Mouse (Mus musculus) cortical plate, adult 2 months (tissue): ENCODE measurements around the gene Rab11fip5. TPM values are rescaled to one million over a fixed set of nuclear protein-coding genes. Genes with fewer than 3 reads are reported as not detected.

ENCODE experiments used
- H3K27ac ChIP-seq: fragments of 200-500 bp; 2 replicates; pipeline ENCODE4 v1.5.1; 2012; ENCODE audit warnings: low read length, control low read depth, inconsistent platforms; ENCODE audit not compliant: insufficient read depth
- H3K4me1 ChIP-seq: fragments of 200-500 bp; 2 replicates; pipeline ENCODE4 v1.6.1; 2011; ENCODE audit warnings: low read length; ENCODE audit not compliant: control insufficient read depth, insufficient read depth
- H3K4me3 ChIP-seq: fragments of 200-500 bp; 2 replicates; pipeline ENCODE4 v1.5.1; 2011; ENCODE audit warnings: mild to moderate bottlenecking, low read length, control low read depth; ENCODE audit not compliant: insufficient read depth
- CTCF ChIP-seq: fragments of 200-500 bp; IDR thresholded peaks from 2 replicates; pipeline ENCODE4 v1.5.1; 2011; ENCODE audit warnings: mild to moderate bottlenecking, control low read depth, low read length; ENCODE audit not compliant: insufficient read depth; ENCODE audit errors: extremely low read depth
- POLR2A ChIP-seq: fragments of 200-500 bp; IDR thresholded peaks from 2 replicates; pipeline ENCODE4 v1.6.1; 2011; ENCODE audit warnings: mild to moderate bottlenecking, low read length, control low read depth; ENCODE audit not compliant: insufficient read depth; ENCODE audit errors: extremely low read depth
- polyA plus RNA-seq: library from polyadenylated mRNA; depleted of rRNA; stranded (reverse); fragments of >200 nt; gene quantifications from 2 replicates; pipeline ENCODE4 v1.2.3, GENCODE M21; 2012

Rab11fip5 gene
- polyA plus RNA-seq, 1 experiment, result 46.6 TPM

DNA sequence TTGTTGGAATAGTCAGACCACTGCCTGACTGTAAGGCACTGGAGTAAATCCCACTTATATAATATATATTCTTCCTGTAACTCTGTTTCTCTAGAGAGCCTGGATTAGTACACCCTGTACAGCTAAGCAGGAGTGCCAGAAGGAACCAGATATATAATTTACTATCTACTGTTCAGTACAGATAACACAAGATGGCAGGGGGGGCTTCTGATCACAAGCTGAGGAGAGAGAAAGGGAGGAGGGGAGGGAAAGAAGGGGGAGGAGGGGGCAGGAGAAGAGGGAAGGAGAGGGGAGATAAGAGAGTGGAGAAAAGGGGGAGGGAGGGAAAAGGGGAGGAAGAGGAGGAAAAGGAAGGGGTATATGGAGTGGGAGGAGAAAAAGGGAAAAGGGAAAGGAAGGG, 68.6 kb downstream of the Rab11fip5 start:
- 0 out of 2 replicates have a peak, but pooled peaks cover 1% of the 10 kb centered on the region for H3K4me1 ChIP-seq
- no peak overlapping the region for H3K27ac ChIP-seq
- TF ChIP-seq CTCF (no peak), POLR2A (no peak)

DNA sequence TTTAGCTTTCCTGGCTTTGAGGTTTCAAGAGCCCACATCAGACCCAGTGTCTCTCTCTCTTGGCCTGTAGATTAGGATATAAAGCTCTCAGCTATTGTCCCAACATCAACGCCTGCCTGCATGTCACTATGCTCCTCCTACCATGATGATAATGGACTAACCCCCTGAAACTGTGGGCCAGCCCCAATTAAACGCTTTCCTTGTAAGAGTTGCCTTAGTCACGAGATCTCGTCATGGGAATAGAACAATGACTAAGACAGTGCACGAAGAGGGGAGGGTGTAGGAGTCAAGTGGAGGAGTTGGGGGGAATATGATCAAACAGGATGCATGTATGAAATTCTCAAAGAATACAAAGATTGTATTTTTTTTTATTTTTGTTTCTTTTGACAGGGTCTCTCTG, 69.5 kb downstream of the Rab11fip5 start:
- TF ChIP-seq POLR2A, result no peak
- Histone ChIP-seq H3K4me3 (no peak overlapping the region), H3K27ac (no peak overlapping the region), H3K4me1 (0 out of 2 replicates have a peak, but pooled peaks cover 1% of the 10 kb centered on the region)

More for the DNA sequence above, 68.6 kb downstream of the Rab11fip5 start:
- H3K4me3 ChIP-seq, result no peak overlapping the region

DNA sequence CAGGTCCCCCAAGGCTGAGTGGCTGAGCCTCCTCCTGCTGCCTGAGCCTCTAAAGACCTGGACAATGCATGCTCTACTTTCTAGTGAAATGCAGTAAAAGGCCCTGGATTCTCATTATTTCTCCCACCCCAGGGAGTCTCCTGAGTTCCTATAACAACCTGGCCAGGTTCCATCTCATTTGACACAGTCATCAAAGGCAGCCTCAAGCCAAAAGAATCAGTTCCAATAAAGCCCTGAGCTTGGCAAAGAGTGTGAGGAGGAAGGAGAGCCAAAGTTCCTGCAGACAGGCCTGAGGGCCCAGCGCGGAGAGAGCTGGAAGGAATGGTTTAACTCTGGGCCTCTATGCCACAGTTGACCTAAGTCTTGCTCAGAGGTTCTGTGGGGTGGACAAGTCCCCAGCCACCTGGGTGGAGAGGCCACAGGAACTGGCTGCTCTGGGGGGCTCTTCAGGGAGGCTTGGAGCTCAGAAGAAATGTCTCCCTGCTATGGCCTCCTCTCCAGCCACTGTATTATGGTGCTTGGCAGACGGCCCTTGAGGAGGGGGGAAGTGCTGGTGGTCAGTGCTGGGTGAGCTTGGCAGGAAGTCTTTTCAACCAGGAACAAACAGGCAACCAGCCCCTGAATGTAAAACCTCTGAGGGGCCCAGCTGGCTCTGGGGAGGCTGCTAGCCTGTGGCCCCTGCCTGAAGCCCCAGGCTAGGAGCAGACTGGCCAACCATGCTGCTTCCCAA, 71.9 kb downstream of the Rab11fip5 start:
- H3K27ac ChIP-seq, result peak overlapping the region; percentile 65
- H3K4me1 ChIP-seq, result 0 out of 2 replicates have a peak, but pooled peaks cover 1% of the 10 kb centered on the region
- TF ChIP-seq POLR2A, result no peak
- TF ChIP-seq CTCF, result no peak
- no peak overlapping the region for H3K4me3 ChIP-seq

DNA sequence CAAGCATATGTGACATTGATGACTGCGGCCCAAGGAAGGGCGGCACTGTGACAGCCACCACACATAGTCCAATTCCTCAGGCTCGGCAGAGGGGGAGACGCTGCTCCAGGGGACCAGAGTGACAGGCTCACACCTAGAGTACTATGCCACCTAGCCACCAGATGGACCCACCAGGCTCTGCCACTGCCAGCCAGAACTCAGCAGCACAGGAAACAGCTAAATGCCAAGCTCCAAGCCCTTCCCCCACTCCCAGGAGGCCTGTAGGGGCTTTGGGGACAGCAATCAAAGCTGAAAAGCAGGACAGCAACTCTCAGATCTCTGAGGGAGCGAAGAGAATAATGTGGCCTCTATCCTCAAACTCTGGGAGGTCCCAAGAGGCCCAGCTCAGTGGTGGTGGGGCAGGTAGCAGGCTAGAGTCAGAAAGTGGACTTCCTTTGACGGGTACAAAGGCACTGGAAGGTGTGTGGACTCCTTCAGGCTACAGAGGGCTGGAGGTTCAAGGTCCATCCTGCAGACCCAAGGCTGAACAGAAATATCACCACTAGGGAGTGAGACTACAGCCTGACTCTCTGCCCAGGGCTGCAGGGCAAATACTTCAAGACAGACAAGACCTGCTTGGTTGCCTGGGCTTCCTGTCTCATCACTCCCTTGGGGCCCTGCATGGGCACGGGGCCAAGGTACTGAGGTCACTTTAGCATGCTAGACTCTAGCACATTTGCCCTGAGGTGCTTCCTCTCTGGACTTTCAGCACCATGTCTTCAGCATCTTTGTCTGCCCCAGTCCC, 78.9 kb downstream of the Rab11fip5 start:
- H3K4me3 ChIP-seq, result no peak overlapping the region
- TF ChIP-seq POLR2A, result no peak
- TF ChIP-seq CTCF, result no peak
- H3K27ac ChIP-seq, result peak overlapping the region; percentile 32; the same call in 1 of the 2 replicates
- H3K4me1 ChIP-seq, result peaks cover 4% of the 10 kb centered on the region

DNA sequence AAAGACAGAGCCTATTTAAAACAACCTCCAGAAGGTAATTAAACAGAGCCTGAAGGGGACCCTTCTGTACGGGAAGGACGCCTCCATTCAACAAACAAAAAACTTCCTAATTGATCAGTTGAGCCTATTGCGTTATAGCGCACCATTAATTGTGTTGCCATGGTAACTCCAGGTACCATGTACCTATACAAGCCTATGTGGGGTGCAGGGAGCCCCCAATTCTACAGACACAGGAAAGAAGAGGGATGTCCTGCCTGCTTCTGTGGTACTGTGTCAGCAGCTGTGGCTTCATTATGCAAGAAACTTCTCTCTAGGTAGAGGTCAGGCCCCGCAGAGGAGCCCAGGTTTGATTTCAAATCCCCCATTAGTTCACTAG, 80.4 kb downstream of the Rab11fip5 start:
- Histone ChIP-seq H3K4me3 (no peak overlapping the region), H3K4me1 (peaks cover 4% of the 10 kb centered on the region), H3K27ac (no peak overlapping the region)
- TF ChIP-seq POLR2A (no peak), CTCF (no peak)

DNA sequence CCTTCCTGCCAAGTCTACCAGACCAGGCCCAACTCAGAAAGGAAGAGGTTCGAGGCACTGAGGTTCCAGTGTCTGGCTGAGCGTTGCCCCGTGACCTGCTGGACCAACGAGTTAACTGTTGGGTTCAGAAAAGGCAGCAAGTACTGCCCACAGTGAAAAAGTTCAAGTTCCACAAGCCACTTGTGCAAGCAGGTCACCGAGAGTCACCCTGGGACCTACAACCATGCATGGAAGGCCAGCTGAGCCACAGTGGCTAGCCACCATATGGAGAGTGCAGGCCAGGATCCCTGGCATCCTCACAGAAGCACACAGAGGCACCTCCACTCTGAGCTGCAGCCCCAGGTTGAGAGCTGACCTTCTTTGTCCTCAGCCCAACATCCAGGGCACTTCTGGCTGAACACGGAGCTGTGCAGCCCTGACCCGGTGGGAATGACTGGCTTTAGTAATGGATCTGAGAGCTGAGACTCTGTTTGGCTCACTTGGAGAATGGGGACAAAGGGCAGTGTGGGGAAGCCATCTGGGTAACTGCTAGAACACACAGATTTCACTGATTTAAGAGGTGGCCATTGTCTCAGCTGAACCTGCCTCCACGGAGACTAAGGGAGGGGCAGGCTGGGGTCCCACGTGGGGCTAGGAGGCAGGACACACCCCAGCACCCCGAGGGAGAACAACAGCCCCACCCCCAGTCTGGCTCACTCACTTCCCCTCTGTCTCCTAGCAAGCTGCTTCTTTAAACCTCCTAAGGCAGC, 81.0 kb downstream of the Rab11fip5 start:
- H3K27ac ChIP-seq, result no peak overlapping the region
- H3K4me1 ChIP-seq, result peaks cover 4% of the 10 kb centered on the region
- H3K4me3 ChIP-seq, result no peak overlapping the region
- TF ChIP-seq CTCF (no peak), POLR2A (no peak)

DNA sequence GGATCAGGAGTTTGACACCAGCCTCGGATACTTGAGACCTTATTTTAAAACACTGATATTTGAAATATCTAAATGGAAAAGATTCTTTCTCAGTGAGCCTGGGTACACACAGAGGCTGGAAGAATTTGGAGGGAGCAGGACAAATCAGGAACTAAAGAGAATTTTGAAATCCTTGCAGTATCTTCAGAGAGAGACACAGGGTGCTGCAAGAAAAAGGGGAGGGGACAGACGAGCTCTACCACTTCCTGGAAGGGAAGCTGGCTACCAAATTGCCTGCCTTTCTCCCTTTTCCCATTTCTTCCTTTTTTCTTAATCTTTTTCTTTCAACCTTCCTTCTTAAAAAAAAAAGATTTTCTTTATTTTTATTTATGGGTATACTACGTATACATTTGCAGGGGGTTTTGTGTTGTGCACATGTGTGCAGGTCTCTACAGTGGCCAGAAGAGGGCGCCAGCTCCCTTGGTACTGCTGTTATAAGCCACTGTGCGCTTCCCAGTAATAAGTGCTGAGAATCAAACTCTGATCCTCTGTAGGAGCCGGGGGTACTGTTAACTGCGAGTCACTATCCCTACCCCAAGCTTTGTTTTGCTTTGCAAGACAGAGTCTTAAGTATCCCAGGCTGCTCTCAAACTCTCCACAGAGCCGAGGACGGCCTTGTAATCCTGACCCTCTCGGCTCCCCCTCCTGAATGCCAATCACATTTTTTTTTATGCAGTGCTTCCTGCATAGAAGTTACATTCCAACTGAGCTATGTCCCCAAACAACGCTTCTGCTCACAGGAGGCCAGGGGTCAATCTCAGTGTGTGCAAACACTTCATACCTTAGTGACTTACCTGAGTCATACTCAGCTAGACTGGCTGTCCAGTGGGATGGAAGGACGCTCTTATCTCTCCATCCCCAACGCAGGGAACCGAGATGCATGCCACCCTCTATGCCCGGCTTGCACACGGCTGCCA, 83.3 kb downstream of the Rab11fip5 start:
- Histone ChIP-seq H3K27ac (no peak overlapping the region), H3K4me1 (peaks cover 6% of the 10 kb centered on the region), H3K4me3 (no peak overlapping the region)
- TF ChIP-seq CTCF, result peak; percentile 22; the same call in 1 of the 2 replicates
- no peak for TF ChIP-seq POLR2A

DNA sequence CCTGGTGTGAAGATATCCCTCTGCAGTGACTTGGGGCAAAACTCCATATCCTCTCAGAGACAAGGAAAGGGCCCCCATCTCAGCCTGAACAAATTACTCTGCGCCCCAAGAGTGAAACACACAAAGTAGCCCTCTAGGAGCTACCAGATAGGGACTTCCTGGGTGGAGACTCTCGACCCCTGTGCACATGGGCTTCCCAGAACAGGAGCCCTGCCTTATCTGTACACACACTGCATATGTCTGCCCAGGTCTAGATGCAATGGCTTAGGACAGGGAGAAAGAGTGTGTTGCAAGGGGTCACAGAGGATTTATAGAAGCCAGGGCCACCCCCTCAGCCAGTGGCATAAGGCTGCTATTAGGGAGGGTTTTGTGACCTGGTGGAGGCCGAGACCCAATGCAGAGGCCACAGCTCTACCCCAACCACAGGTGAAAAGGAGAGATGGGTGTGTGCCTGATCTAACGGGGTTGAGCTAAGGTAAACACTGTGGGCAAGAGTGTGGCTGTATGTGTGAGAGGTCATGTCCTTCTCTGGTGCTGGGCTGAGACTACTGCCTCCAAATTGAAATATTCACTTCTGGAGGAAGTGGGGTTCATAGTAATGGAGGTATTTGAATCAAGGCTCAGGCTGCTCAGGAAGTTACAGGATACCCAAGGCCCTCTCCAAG, 86.1 kb downstream of the Rab11fip5 start:
- H3K4me1 ChIP-seq, result peaks cover 2% of the 10 kb centered on the region; the same call in 1 of the 2 replicates
- H3K4me3 ChIP-seq, result no peak overlapping the region
- no peak overlapping the region for H3K27ac ChIP-seq
- TF ChIP-seq POLR2A (no peak), CTCF (no peak)
